In genomic region chr6:117021851-117022250, GRCm38 (mm10) we compare ENCODE assay signal across 27 mouse cellular contexts.
A peak's percentile ranks its signal among the peaks of the same experiment; 100 is the strongest.
DNase-seq lines count a peak whose midpoint lies in the region; ATAC-seq lines count a peak whose summit lies in the region.
"Had no signal": no experiment of that assay in that cellular context is flagged by ENCODE, and none has a peak within 500 bp of the region (broad histone marks: within the 10 kb centered on the region; RNA-seq: fewer than 3 reads in every experiment).

No protein-coding gene starts in this region.

- no peak for ATAC-seq in kidney, embryonic 14.5 days (ENCODE audit: low FRiP score, low TSS enrichment)
- no peak for ATAC-seq in neural tube, embryonic 15.5 days (ENCODE audit: low FRiP score)
- ATAC-seq: forebrain, embryonic 16.5 days; midbrain, embryonic 16.5 days had no signal

- DNase-seq in kidney, adult 11 months, result peak; percentile 18
- peak; percentile 29 for DNase-seq in neural tube, embryonic 10.5 days (ENCODE audit: extremely low spot score, low spot score)
- peak; percentile 61 for DNase-seq in kidney, postnatal 10 days
- peak; percentile 35 for DNase-seq in yolk sac, embryonic 10.5 days (ENCODE audit: low spot score)
- DNase-seq in adipocyte (ENCODE audit: low spot score), result no peak
- no peak for DNase-seq in right cerebral cortex, postnatal 10 days (ENCODE audit: low spot score in 2 of 2)
- DNase-seq: adrenal gland, postnatal 25 days; cerebellum, postnatal 10 days; gastrocnemius, postnatal 14 days; heart, adult 18-20 months; heart, postnatal 14 days; liver; right cerebral cortex, adult 18-20 months; thymus, adult 18-20 months; thymus, postnatal 36 days had no signal

- WGBS in kidney, embryonic 14.5 days, result 33% methylated on average over 10 of the region's 10 CpGs
- WGBS in neural tube, embryonic 15.5 days, result 85% methylated on average over 10 of the region's 10 CpGs

- no peaks in the 10 kb centered on the region for H3K36me3 ChIP-seq in kidney, embryonic 14.5 days (ENCODE audit: control insufficient read depth, insufficient read depth, low read length)
- no peaks in the 10 kb centered on the region for H3K36me3 ChIP-seq in neural tube, embryonic 15.5 days
- H3K36me3 ChIP-seq: heart, embryonic 13.5 days; hindbrain, embryonic 12.5 days; limb, embryonic 10.5 days; liver, embryonic 15.5 days; midbrain, embryonic 10.5 days had no signal

- no peak overlapping the region for H3K4me2 ChIP-seq in kidney, embryonic 14.5 days (replicated peaks; ENCODE audit: low read depth, low read length)
- H3K4me2 ChIP-seq in neural tube, embryonic 15.5 days, result no peak overlapping the region
- H3K4me2 ChIP-seq: heart, embryonic 13.5 days; hindbrain, embryonic 12.5 days; liver, embryonic 15.5 days had no signal

- H3K9ac ChIP-seq in kidney, embryonic 14.5 days (ENCODE audit: low read depth, low read length), result no peak overlapping the region
- no peak overlapping the region for H3K9ac ChIP-seq in neural tube, embryonic 15.5 days (replicated peaks)
- H3K9ac ChIP-seq: heart, embryonic 13.5 days; hindbrain, embryonic 12.5 days; liver, embryonic 15.5 days had no signal

- no peak overlapping the region for H3K27ac ChIP-seq in kidney, embryonic 14.5 days (ENCODE audit: low read depth, low read length)
- no peak overlapping the region for H3K27ac ChIP-seq in neural tube, embryonic 15.5 days (replicated peaks)
- H3K27ac ChIP-seq: heart, embryonic 13.5 days; hindbrain, embryonic 12.5 days; left cerebral cortex, adult 2 months; limb, embryonic 10.5 days; liver, embryonic 15.5 days; macrophage; midbrain, embryonic 10.5 days had no signal

- H3K27me3 ChIP-seq in kidney, embryonic 14.5 days (ENCODE audit: control insufficient read depth, insufficient read depth, low read length), result no peaks in the 10 kb centered on the region
- no peaks in the 10 kb centered on the region for H3K27me3 ChIP-seq in neural tube, embryonic 15.5 days (replicated peaks)
- H3K27me3 ChIP-seq: heart, embryonic 13.5 days; hindbrain, embryonic 12.5 days; liver, embryonic 15.5 days had no signal

- H3K4me3 ChIP-seq in kidney, embryonic 14.5 days (ENCODE audit: low read length), result no peak overlapping the region
- H3K4me3 ChIP-seq in neural tube, embryonic 15.5 days (replicated peaks), result no peak overlapping the region
- H3K4me3 ChIP-seq: heart, embryonic 13.5 days; hindbrain, embryonic 12.5 days; left cerebral cortex, adult 2 months; limb, embryonic 10.5 days; liver, embryonic 15.5 days; midbrain, embryonic 10.5 days; myocyte had no signal

- no peaks in the 10 kb centered on the region for H3K9me3 ChIP-seq in kidney, embryonic 14.5 days (ENCODE audit: control insufficient read depth, low read length)
- H3K9me3 ChIP-seq in neural tube, embryonic 15.5 days (replicated peaks), result no peaks in the 10 kb centered on the region
- H3K9me3 ChIP-seq: heart, embryonic 13.5 days; hindbrain, embryonic 12.5 days; limb, embryonic 10.5 days; liver, embryonic 15.5 days; midbrain, embryonic 10.5 days had no signal

- no peaks in the 10 kb centered on the region for H3K4me1 ChIP-seq in kidney, embryonic 14.5 days (ENCODE audit: control insufficient read depth, insufficient read depth, low read length)
- H3K4me1 ChIP-seq in neural tube, embryonic 15.5 days, result no peaks in the 10 kb centered on the region
- H3K4me1 ChIP-seq: heart, embryonic 13.5 days; hindbrain, embryonic 12.5 days; liver, embryonic 15.5 days; midbrain, embryonic 10.5 days had no signal

Comparison
In these comparisons a context has a peak if more than half of its experiments do, and no peak if none do; other contexts are left out.
1. DNase-seq: peak in kidney, adult 11 months (single experiment), neural tube, embryonic 10.5 days (single experiment), kidney, postnatal 10 days (single experiment) and yolk sac, embryonic 10.5 days (single experiment); none in adipocyte (single experiment) and right cerebral cortex, postnatal 10 days (0 of 2).